In genomic region chr9:65611969-65612486, GRCm38 (mm10) we compare ENCODE assay signal across 25 mouse cellular contexts. TPM values are rescaled to one million over a fixed set of nuclear protein-coding genes. Genes with fewer than 3 reads are reported as not detected.
"Had no signal": no experiment of that assay in that cellular context is flagged by ENCODE, and none has a peak within 500 bp of the region (broad histone marks: within the 10 kb centered on the region; RNA-seq: fewer than 3 reads in every experiment).

No protein-coding gene starts in this region.

- H3K27me3 ChIP-seq: heart, embryonic 12.5 days; hindbrain, embryonic 13.5 days; hindbrain, embryonic 15.5 days; kidney, embryonic 15.5 days; limb, embryonic 12.5 days; liver, embryonic 13.5 days; liver, embryonic 15.5 days had no signal

- H3K9ac ChIP-seq: heart, embryonic 12.5 days; hindbrain, embryonic 13.5 days; hindbrain, embryonic 15.5 days; kidney, embryonic 15.5 days; limb, embryonic 12.5 days; liver, embryonic 13.5 days; liver, embryonic 15.5 days had no signal

- H3K27ac ChIP-seq: gastrocnemius, adult 2 months; heart, adult 2 months; hindbrain, embryonic 13.5 days; hindbrain, embryonic 15.5 days; hindbrain, postnatal 0 days; kidney, embryonic 15.5 days; kidney, postnatal 0 days; layer of hippocampus, adult 2 months; left cerebral cortex, adult 2 months; limb, embryonic 10.5 days; limb, embryonic 12.5 days; liver, embryonic 13.5 days; liver, embryonic 15.5 days had no signal

- ATAC-seq: hindbrain, postnatal 0 days; intestine, embryonic 16.5 days had no signal

- H3K36me3 ChIP-seq: heart, embryonic 12.5 days; hindbrain, embryonic 13.5 days; hindbrain, embryonic 15.5 days; kidney, embryonic 15.5 days; limb, embryonic 10.5 days; limb, embryonic 12.5 days; liver, embryonic 13.5 days; liver, embryonic 15.5 days had no signal

- DNase-seq: gastrocnemius, adult 2 months; gastrocnemius, postnatal 10 days; gastrocnemius, postnatal 25 days; heart, adult 11 months; heart, adult 2 months; heart, postnatal 10 days; heart, postnatal 36 days; kidney, adult 11 months; kidney, adult 2 months; kidney, adult 9 months; kidney, postnatal 14 days; kidney, postnatal 4 days; liver, embryonic 13.5 days had no signal

- H3K4me3 ChIP-seq: gastrocnemius, adult 2 months; heart, adult 2 months; heart, embryonic 12.5 days; hindbrain, embryonic 13.5 days; hindbrain, embryonic 15.5 days; kidney, embryonic 15.5 days; layer of hippocampus, adult 2 months; left cerebral cortex, adult 2 months; limb, embryonic 10.5 days; limb, embryonic 12.5 days; liver, embryonic 13.5 days; liver, embryonic 15.5 days had no signal

- H3K9me3 ChIP-seq: heart, embryonic 12.5 days; hindbrain, embryonic 13.5 days; hindbrain, embryonic 15.5 days; kidney, embryonic 15.5 days; limb, embryonic 10.5 days; limb, embryonic 12.5 days; liver, embryonic 13.5 days; liver, embryonic 15.5 days had no signal

- H3K4me1 ChIP-seq: hindbrain, embryonic 13.5 days; hindbrain, embryonic 15.5 days; kidney, embryonic 15.5 days; limb, embryonic 12.5 days; liver, embryonic 13.5 days; liver, embryonic 15.5 days had no signal

- H3K4me2 ChIP-seq: heart, embryonic 12.5 days; hindbrain, embryonic 13.5 days; hindbrain, embryonic 15.5 days; kidney, embryonic 15.5 days; limb, embryonic 12.5 days; liver, embryonic 13.5 days; liver, embryonic 15.5 days had no signal

RNA-seq across cellular contexts. Expression of gene Pif1, which starts 25.1 kb away (rescaled TPM):
- total RNA-seq: gastrocnemius, adult 2 months; gastrocnemius, postnatal 25 days; heart, adult 2 months had no signal
